Mouse (Mus musculus): ENCODE results near the gene Gdf5. TPM values are rescaled to one million over a fixed set of nuclear protein-coding genes. Genes with fewer than 3 reads are reported as not detected.

Gene Gdf5
- polyA plus RNA-seq (2014; fragmentation: Illumina TruSeq; extraction: RNeasy Lipid Tissue Mini Kit (QIAGEN cat#74804); ENCODE audit: low read depth, low replicate concordance) = not detected

GRCm38 (mm10) chr2:155945124-155945523 is at the start of gene Gdf5:
Gene Gdf5, minus strand, starts transcription at chr2:155945367.

GRCm38 (mm10) chr2:155956134-155957059 is 11.2 kb upstream of the Gdf5 start, which contains the start of gene Cep250:
Gene Cep250, plus strand, starts transcription at chr2:155956458.

GRCm38 (mm10) chr2:155940681-155941080 is 4.5 kb downstream of the Gdf5 start, which contains the start of gene Gm15557:
Gene Gm15557, plus strand, starts transcription at chr2:155940728.

GRCm38 (mm10) chr2:155929531-155930442 is 15.4 kb downstream of the Gdf5 start, which contains the start of gene Uqcc1:
Gene Uqcc1, minus strand, starts transcription at chr2:155930310.

Other genes starting within 250 kb of the Gdf5 start
- 13.9 TPM for gene Edem2, start 215.9 kb downstream of the Gdf5 start, polyA plus RNA-seq (2014; fragmentation: Illumina TruSeq; extraction: RNeasy Lipid Tissue Mini Kit (QIAGEN cat#74804); ENCODE audit: low read depth, low replicate concordance)
- not detected for gene Gm17581, start 209.5 kb downstream of the Gdf5 start, polyA plus RNA-seq (2014; fragmentation: Illumina TruSeq; extraction: RNeasy Lipid Tissue Mini Kit (QIAGEN cat#74804); ENCODE audit: low read depth, low replicate concordance)
- gene Procr, start 194.2 kb downstream of the Gdf5 start, polyA plus RNA-seq (2014; fragmentation: Illumina TruSeq; extraction: RNeasy Lipid Tissue Mini Kit (QIAGEN cat#74804); ENCODE audit: low read depth, low replicate concordance) = 1.9 TPM
- not detected for gene Mmp24, start 170.0 kb downstream of the Gdf5 start, polyA plus RNA-seq (2014; fragmentation: Illumina TruSeq; extraction: RNeasy Lipid Tissue Mini Kit (QIAGEN cat#74804); ENCODE audit: low read depth, low replicate concordance)
- gene BC029722, start 125.9 kb downstream of the Gdf5 start, polyA plus RNA-seq (2014; fragmentation: Illumina TruSeq; extraction: RNeasy Lipid Tissue Mini Kit (QIAGEN cat#74804); ENCODE audit: low read depth, low replicate concordance) = 41.8 TPM
- gene Eif6, start 118.4 kb downstream of the Gdf5 start, polyA plus RNA-seq (2014; fragmentation: Illumina TruSeq; extraction: RNeasy Lipid Tissue Mini Kit (QIAGEN cat#74804); ENCODE audit: low read depth, low replicate concordance) = 35.1 TPM
- gene Fam83c, start 110.5 kb downstream of the Gdf5 start, polyA plus RNA-seq (2014; fragmentation: Illumina TruSeq; extraction: RNeasy Lipid Tissue Mini Kit (QIAGEN cat#74804); ENCODE audit: low read depth, low replicate concordance) = not detected
- gene Uqcc1, start 15.1 kb downstream of the Gdf5 start, polyA plus RNA-seq (2014; fragmentation: Illumina TruSeq; extraction: RNeasy Lipid Tissue Mini Kit (QIAGEN cat#74804); ENCODE audit: low read depth, low replicate concordance) = 239 TPM
- gene Gm15557, start 4.6 kb downstream of the Gdf5 start, polyA plus RNA-seq (2014; fragmentation: Illumina TruSeq; extraction: RNeasy Lipid Tissue Mini Kit (QIAGEN cat#74804); ENCODE audit: low read depth, low replicate concordance) = not detected
- 6.9 TPM for gene Cep250, start 11.1 kb upstream of the Gdf5 start, polyA plus RNA-seq (2014; fragmentation: Illumina TruSeq; extraction: RNeasy Lipid Tissue Mini Kit (QIAGEN cat#74804); ENCODE audit: low read depth, low replicate concordance)
- 0.45 TPM for gene 6430550D23Rik, start 62.6 kb upstream of the Gdf5 start, polyA plus RNA-seq (2014; fragmentation: Illumina TruSeq; extraction: RNeasy Lipid Tissue Mini Kit (QIAGEN cat#74804); ENCODE audit: low read depth, low replicate concordance)
- 67.2 TPM for gene Ergic3, start 62.7 kb upstream of the Gdf5 start, polyA plus RNA-seq (2014; fragmentation: Illumina TruSeq; extraction: RNeasy Lipid Tissue Mini Kit (QIAGEN cat#74804); ENCODE audit: low read depth, low replicate concordance)
- not detected for gene Fer1l4, start 107.6 kb upstream of the Gdf5 start, polyA plus RNA-seq (2014; fragmentation: Illumina TruSeq; extraction: RNeasy Lipid Tissue Mini Kit (QIAGEN cat#74804); ENCODE audit: low read depth, low replicate concordance)
- gene Spag4, start 119.8 kb upstream of the Gdf5 start, polyA plus RNA-seq (2014; fragmentation: Illumina TruSeq; extraction: RNeasy Lipid Tissue Mini Kit (QIAGEN cat#74804); ENCODE audit: low read depth, low replicate concordance) = 0.81 TPM
- 14.5 TPM for gene Cpne1, start 166.6 kb upstream of the Gdf5 start, polyA plus RNA-seq (2014; fragmentation: Illumina TruSeq; extraction: RNeasy Lipid Tissue Mini Kit (QIAGEN cat#74804); ENCODE audit: low read depth, low replicate concordance)
- 7.3 TPM for gene Rbm12, start 166.6 kb upstream of the Gdf5 start, polyA plus RNA-seq (2014; fragmentation: Illumina TruSeq; extraction: RNeasy Lipid Tissue Mini Kit (QIAGEN cat#74804); ENCODE audit: low read depth, low replicate concordance)
- gene Gm28036, start 181.7 kb upstream of the Gdf5 start, polyA plus RNA-seq (2014; fragmentation: Illumina TruSeq; extraction: RNeasy Lipid Tissue Mini Kit (QIAGEN cat#74804); ENCODE audit: low read depth, low replicate concordance) = 8.2 TPM
- gene Romo1, start 198.7 kb upstream of the Gdf5 start, polyA plus RNA-seq (2014; fragmentation: Illumina TruSeq; extraction: RNeasy Lipid Tissue Mini Kit (QIAGEN cat#74804); ENCODE audit: low read depth, low replicate concordance) = 208 TPM
- gene Nfs1, start 198.8 kb upstream of the Gdf5 start, polyA plus RNA-seq (2014; fragmentation: Illumina TruSeq; extraction: RNeasy Lipid Tissue Mini Kit (QIAGEN cat#74804); ENCODE audit: low read depth, low replicate concordance) = 115 TPM
- 170 TPM for gene Rbm39, start 234.9 kb upstream of the Gdf5 start, polyA plus RNA-seq (2014; fragmentation: Illumina TruSeq; extraction: RNeasy Lipid Tissue Mini Kit (QIAGEN cat#74804); ENCODE audit: low read depth, low replicate concordance)

Data from heart, adult 10 weeks (tissue).